Mouse (Mus musculus): Measurements from ENCODE around the gene Prss35. TPM values are rescaled to one million over a fixed set of nuclear protein-coding genes. Genes with fewer than 3 reads are reported as not detected.
A peak's percentile ranks its signal among the peaks of the same experiment; 100 is the strongest.

Gene Prss35
- polyA plus RNA-seq, 1 experiment from 2014 or later = 2.3 TPM

- DNase-seq (ENCODE audit: low spot score) = no peak
- Histone ChIP-seq H3K27me3 (ENCODE audit: low read depth, poor library complexity, severe bottlenecking) (no peaks in the 10 kb centered on the region), H3K36me3 (no peaks in the 10 kb centered on the region), H3K9me3 (replicated peaks) (no peaks in the 10 kb centered on the region), H3K4me1 (no peaks in the 10 kb centered on the region), H3K27ac (no peak overlapping the region), H3K4me3 (no peak overlapping the region)
- 91% methylated on average over 4 of the region's 4 CpGs for whole genome bisulfite sequencing
Measured at GRCm38 (mm10) chr9:86781426-86781825, 38.0 kb downstream of the Prss35 start.

DNA sequence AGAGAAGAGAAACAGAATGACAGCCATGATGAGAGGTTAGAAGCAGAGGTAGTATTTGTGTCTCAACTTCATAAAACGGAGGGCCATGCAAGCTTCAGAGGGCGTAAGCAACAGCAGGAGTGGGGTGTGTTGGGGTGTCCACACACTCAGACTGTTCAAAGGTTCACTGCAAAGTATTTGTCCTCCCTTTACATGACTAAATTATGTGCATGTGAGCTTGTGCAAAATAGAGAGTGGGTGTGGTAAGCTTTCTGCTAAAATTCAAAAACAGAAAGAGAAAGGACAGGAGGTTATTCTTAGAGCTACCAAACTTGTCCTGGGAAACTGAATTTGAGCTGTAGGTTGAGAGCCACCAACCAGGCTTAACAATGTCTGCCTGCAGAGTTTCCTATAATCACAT is 39.4 kb downstream of the Prss35 start:
- Histone ChIP-seq H3K27me3 (ENCODE audit: low read depth, poor library complexity, severe bottlenecking) (no peaks in the 10 kb centered on the region), H3K36me3 (no peaks in the 10 kb centered on the region), H3K9me3 (replicated peaks) (no peaks in the 10 kb centered on the region), H3K4me1 (no peaks in the 10 kb centered on the region), H3K4me3 (no peak overlapping the region), H3K27ac (no peak overlapping the region)
- no peak for DNase-seq (ENCODE audit: low spot score)
- 96% methylated on average over 2 of the region's 2 CpGs for WGBS

DNA sequence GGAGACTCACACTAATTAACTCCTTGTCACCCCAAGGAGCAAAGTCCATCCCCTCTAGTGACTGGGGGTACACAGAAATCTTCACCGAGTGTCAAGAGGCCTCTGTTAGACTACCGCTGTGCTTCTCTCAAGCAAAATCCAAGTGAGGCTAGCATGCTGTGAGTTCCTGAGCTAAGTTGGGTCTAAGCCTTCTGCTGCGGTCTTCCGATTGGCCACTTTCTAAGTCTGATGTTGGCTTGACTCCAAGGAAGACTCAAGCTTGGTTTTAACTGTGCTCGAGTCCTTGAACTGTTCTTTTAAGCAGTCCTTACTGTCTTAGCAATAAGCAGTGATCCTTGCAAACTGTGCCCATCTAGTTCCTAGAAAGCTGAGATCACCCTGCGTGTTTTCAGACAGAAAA is 45.7 kb downstream of the Prss35 start:
- 92% methylated on average over 6 of the region's 6 CpGs for WGBS
- Histone ChIP-seq H3K36me3 (no peaks in the 10 kb centered on the region), H3K27me3 (ENCODE audit: low read depth, poor library complexity, severe bottlenecking) (no peaks in the 10 kb centered on the region), H3K4me1 (no peaks in the 10 kb centered on the region), H3K9me3 (replicated peaks) (no peaks in the 10 kb centered on the region), H3K4me3 (no peak overlapping the region), H3K27ac (no peak overlapping the region)
- no peak for DNase-seq (ENCODE audit: low spot score)

DNA sequence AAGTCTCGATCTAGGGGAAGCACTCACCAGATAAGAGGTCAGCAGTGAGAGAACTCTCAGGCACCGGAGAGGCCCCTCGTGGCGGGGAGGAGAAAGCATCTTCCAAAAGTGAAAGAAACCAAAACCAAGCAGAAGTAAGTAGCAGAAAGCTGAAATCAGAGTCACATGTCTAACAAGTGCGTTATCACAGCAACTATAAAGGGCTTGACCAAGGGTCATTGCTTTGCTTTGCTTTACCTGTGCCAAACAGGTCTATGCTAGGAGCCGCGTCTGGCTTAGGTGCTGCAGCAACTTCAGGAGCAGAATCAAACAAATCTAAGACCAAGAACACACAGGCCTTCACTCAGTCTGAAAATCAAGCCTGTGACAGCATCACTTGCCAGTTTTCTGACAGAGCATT is 48.5 kb downstream of the Prss35 start:
- WGBS = 77% methylated on average over 7 of the region's 7 CpGs
- H3K4me3 ChIP-seq = no peak overlapping the region
- no peak for DNase-seq (ENCODE audit: low spot score)

GRCm38 (mm10) chr9:86795236-86795635 is 51.8 kb downstream of the Prss35 start:
- Histone ChIP-seq H3K27me3 (ENCODE audit: low read depth, poor library complexity, severe bottlenecking) (no peaks in the 10 kb centered on the region), H3K9me3 (replicated peaks) (no peaks in the 10 kb centered on the region), H3K27ac (no peak overlapping the region), H3K4me3 (no peak overlapping the region), H3K4me1 (peaks cover 16% of the 10 kb centered on the region), H3K36me3 (no peaks in the 10 kb centered on the region)
- WGBS = 79% methylated on average over 3 of the region's 3 CpGs
- DNase-seq (ENCODE audit: low spot score) = no peak

More for the DNA sequence above, 48.5 kb downstream of the Prss35 start:
- H3K4me1 ChIP-seq = no peaks in the 10 kb centered on the region
- H3K27me3 ChIP-seq (ENCODE audit: low read depth, poor library complexity, severe bottlenecking) = no peaks in the 10 kb centered on the region
- no peak overlapping the region for H3K27ac ChIP-seq
- no peaks in the 10 kb centered on the region for H3K9me3 ChIP-seq (replicated peaks)
- no peaks in the 10 kb centered on the region for H3K36me3 ChIP-seq

DNA sequence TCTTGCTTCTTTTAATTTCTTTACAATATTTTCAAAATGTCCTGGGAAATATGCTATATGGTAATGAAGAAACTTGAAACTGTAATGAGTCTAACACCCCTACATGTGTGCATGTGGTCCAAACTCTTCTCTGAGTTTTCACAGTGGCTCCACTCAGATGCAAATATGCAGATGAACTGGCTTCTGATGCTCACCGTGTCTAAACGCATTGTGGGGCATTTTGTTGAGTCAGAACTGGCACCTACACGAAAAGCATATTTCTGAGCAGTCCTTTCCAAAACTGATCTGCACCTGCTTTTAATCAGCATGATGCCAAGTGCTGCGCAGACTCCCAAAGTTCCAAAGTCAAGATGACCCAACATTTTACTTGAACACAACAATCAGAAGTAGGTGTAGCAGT is 54.1 kb downstream of the Prss35 start:
- 91% methylated on average over 4 of the region's 4 CpGs for WGBS
- H3K27ac ChIP-seq = no peak overlapping the region
- H3K4me3 ChIP-seq = no peak overlapping the region
- no peaks in the 10 kb centered on the region for H3K27me3 ChIP-seq (ENCODE audit: low read depth, poor library complexity, severe bottlenecking)
- H3K4me1 ChIP-seq = peaks cover 18% of the 10 kb centered on the region
- DNase-seq (ENCODE audit: low spot score) = no peak
- H3K36me3 ChIP-seq = no peaks in the 10 kb centered on the region
- no peaks in the 10 kb centered on the region for H3K9me3 ChIP-seq (replicated peaks)

GRCm38 (mm10) chr9:86798129-86798528 is 54.7 kb downstream of the Prss35 start:
- Histone ChIP-seq H3K36me3 (no peaks in the 10 kb centered on the region), H3K4me1 (peaks cover 18% of the 10 kb centered on the region)
- WGBS = 88% methylated on average over 5 of the region's 5 CpGs

DNA sequence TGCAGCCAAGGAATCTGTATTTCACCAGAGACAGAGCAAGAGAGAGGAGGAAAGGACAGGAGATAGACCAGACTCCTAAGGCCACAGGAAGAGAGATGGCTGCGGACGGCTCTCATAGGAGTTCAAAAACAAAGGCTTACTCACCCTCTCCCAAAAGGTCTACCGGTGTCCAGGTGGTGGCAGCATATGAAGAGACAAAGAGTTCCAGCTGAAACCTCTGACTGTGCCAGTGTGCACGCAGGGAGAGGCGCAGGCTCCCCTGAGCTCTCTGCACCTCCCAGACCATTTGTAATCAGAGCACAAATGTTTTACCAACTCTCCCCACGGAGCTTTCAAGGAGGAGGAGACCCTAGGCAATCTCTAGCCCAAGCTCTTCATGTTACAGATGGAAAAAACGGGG is 55.2 kb downstream of the Prss35 start:
- H3K36me3 ChIP-seq = no peaks in the 10 kb centered on the region
- 41% methylated on average over 7 of the region's 7 CpGs for WGBS
- peaks cover 18% of the 10 kb centered on the region for H3K4me1 ChIP-seq
- H3K27ac ChIP-seq = peak overlapping the region; percentile 72; the same call in 1 of the 2 replicates
- H3K4me3 ChIP-seq = no peak overlapping the region
- no peak for DNase-seq (ENCODE audit: low spot score)
- H3K9me3 ChIP-seq (replicated peaks) = no peaks in the 10 kb centered on the region
- H3K27me3 ChIP-seq (ENCODE audit: low read depth, poor library complexity, severe bottlenecking) = no peaks in the 10 kb centered on the region

More at GRCm38 (mm10) chr9:86798129-86798528, 54.7 kb downstream of the Prss35 start:
- Histone ChIP-seq H3K27ac (peak overlapping the region; percentile 53; the same call in 1 of the 2 replicates), H3K27me3 (ENCODE audit: low read depth, poor library complexity, severe bottlenecking) (no peaks in the 10 kb centered on the region), H3K4me3 (no peak overlapping the region), H3K9me3 (replicated peaks) (no peaks in the 10 kb centered on the region)
- no peak for DNase-seq (ENCODE audit: low spot score)

GRCm38 (mm10) chr9:86799099-86799498 is 55.6 kb downstream of the Prss35 start:
- no peaks in the 10 kb centered on the region for H3K27me3 ChIP-seq (ENCODE audit: low read depth, poor library complexity, severe bottlenecking)
- no peaks in the 10 kb centered on the region for H3K36me3 ChIP-seq
- no peaks in the 10 kb centered on the region for H3K9me3 ChIP-seq (replicated peaks)
- no peak overlapping the region for H3K4me3 ChIP-seq
- no peak for DNase-seq (ENCODE audit: low spot score)
- 63% methylated on average over 7 of the region's 7 CpGs for WGBS
- peaks cover 18% of the 10 kb centered on the region for H3K4me1 ChIP-seq
- H3K27ac ChIP-seq = peak overlapping the region; percentile 72; the same call in 1 of the 2 replicates

- peaks cover 18% of the 10 kb centered on the region for H3K4me1 ChIP-seq
- peak; percentile 40 for DNase-seq (ENCODE audit: low spot score)
- no peaks in the 10 kb centered on the region for H3K36me3 ChIP-seq
- H3K27ac ChIP-seq = no peak overlapping the region
- no peaks in the 10 kb centered on the region for H3K27me3 ChIP-seq (ENCODE audit: low read depth, poor library complexity, severe bottlenecking)
- 29% methylated on average over 3 of the region's 3 CpGs for WGBS
- H3K9me3 ChIP-seq (replicated peaks) = no peaks in the 10 kb centered on the region
- no peak overlapping the region for H3K4me3 ChIP-seq
Measured at GRCm38 (mm10) chr9:86800600-86801163, 57.2 kb downstream of the Prss35 start.

Other genes starting within 250 kb of the Prss35 start
- 34.2 and 37.2 TPM in 2 replicates for gene Pgm3, start 171.8 kb upstream of the Prss35 start, polyA plus RNA-seq (2016; fragmentation: Nextera tagmentation; extraction: Ambion mirVana)
- 1.6 and 2.6 TPM in 2 replicates for gene Rwdd2a, start 171.7 kb upstream of the Prss35 start, polyA plus RNA-seq (2016; fragmentation: Nextera tagmentation; extraction: Ambion mirVana)
- gene Me1, start 47.7 kb upstream of the Prss35 start, polyA plus RNA-seq (2016; fragmentation: Nextera tagmentation; extraction: Ambion mirVana) = 6.2 and 9.4 TPM in 2 replicates
- 3.6 and 4.2 TPM in 2 replicates for gene Snap91, start 137.0 kb downstream of the Prss35 start, polyA plus RNA-seq (2016; fragmentation: Nextera tagmentation; extraction: Ambion mirVana)